Mouse (Mus musculus) layer of hippocampus, adult 8-10 months (tissue): ENCODE data around the gene Gnpnat1. TPM values are rescaled to one million over a fixed set of nuclear protein-coding genes. Genes with fewer than 3 reads are reported as not detected.
A peak's percentile ranks its signal among the peaks of the same experiment; 100 is the strongest.

Source experiments
- DNase-seq, 2 experiments: peaks; one replicate each; pipeline ENCODE4 v3.0.0; 2022; ENCODE audit warnings: low spot score in 2 of 2
- microRNA-seq, 2 experiments: library from miRNA; unstranded; fragments of <30 nt; microRNA quantifications; one replicate each; pipeline ENCODE4 v1.2.0; 2022
- total RNA-seq, 4 experiments: library from RNA; stranded (reverse); gene quantifications; 2 replicates each; pipeline ENCODE4 v1.2.4; 2022

Gnpnat1 gene
- total RNA-seq, 4 experiments from 2014 or later = 13.3 to 21.1 (median 17.1) TPM

DNA sequence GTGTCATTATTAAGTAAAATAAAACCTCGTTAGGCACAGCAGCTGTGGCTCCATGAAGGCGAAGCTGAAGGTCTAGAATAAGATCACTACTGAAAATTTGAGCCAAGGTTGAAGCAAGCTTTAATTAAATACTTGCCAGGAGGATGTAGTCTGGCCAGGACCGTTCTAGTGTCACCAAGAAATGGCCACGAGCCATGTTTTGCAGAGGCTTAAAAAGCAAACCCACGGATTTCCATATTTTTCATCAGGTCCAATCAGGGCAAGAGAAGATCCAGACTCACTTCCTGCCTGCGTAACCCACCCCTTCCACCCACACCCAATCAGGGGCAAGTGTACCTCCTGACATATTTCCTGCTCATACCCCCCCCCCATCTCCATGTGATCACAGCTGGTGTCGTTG lies 1.1 kb downstream of the Gnpnat1 start:
- no peak for DNase-seq

DNA sequence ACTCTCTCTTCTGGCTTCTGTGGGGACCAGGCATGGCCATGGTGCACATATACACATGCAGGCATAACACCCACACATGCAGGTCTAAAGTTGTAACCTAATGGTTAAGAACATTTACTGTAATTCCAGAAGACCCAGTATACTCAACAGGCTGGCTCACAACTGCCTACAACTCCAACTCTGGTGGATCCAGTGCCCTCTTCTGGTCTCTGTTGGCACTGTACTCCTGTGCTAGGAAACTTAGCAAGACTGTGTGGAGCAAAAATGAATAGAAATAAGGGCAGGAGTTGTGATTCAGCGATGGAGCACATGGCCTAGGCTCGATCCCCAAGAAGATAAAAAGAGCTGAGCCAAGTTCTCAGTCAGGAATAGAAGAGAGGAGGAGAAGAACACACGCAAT lies 4.9 kb downstream of the Gnpnat1 start:
- no peak for DNase-seq

DNA sequence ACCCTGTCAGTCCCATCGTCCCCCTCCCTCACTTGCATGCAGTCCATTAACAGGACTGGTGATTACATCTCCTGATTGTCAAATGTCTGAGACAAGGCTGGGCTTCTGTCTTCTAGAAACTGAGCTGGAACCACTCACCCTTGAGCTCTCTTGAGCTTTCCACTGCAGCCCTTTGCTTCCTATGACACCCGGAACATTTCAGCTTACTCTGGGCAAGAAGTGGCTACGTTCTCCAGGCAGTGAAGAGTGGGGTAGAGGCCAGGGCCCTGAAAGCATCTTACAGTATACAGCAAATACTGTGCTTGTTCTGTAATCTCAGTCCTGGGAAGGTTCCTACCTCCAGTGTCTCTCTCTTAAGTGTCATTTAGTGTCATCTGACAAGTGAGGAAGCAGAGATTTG lies 15.5 kb downstream of the Gnpnat1 start:
- no peak for DNase-seq

DNA sequence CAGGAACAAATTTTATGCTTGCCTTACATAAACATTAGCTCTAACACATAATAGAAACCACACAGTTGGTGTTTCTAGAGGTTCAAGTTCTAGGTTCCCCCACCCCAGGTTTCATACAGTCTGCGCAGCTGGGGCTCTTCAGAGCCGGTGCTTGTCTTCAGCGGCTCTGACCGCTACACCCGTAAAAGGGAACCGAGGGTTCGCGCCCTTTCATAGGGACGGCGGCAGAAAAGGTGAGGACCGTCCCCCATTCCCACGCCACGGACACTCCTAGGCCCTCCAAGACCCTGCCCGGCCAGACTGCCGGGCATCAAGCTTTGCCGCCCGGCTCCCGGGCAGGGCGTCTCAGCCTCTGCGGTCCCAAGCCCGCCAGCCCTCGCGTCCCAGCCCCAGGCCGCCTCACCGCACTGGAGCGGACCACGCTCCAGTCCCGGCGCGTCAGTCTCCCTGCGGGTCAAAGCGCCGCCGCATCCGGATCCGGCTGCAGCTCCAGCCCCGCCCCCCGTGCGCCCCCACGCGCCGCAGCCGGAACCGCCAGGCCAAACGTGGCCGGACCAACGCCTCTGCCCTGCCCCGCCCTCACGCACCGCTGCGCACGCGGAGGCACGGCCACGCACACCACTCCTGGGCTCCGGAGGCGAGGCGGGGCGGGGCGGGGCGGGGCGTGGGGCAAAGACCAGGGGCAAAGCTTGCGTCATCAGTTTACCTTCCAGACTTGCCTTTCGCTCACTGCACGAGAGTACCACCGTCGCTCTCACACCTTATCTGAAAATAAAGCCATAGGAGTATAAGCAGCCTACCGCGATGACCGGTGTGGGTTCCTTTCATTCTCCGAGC lies 16.1 kb downstream of the Gnpnat1 start:
- peak; percentile 82 to 87 for DNase-seq

DNA sequence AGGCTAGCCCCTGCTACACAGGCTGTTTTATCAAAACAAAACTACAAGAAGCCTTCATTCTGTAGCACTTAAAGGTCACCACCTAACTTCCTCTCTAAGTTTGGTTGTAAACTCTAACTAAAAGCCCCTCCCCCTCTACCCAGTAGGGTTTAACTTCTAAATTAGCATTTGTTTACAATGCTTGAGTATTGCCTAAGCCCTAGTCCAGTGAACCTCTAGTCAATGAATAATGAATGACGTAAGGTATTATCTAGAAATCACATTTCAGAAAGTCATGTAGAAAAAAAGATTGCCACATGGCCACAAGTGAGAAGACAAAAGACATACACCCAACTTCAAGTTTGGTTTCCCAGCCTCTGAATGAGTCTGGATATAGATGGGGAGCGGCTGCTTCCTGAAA lies 17.2 kb downstream of the Gnpnat1 start:
- no peak for DNase-seq

DNA sequence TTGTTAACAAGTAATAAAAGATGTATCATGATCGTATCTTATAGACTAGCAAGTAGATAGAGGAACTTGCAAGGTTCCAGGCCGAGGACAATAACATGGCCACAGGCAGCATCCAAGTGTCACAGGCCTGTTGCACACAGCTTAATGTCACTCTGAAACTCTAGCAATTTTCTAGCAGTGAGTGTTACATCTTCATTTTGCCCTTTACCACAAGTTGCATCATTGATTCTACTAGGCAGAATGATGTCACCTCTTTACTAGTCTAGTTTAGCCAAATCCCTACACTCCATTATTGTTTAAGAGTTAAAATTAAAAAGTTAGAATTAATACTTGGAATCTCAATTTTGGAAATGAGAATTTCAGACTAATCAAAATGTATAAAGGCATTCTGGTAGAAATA lies 19.1 kb downstream of the Gnpnat1 start:
- no peak for DNase-seq

DNA sequence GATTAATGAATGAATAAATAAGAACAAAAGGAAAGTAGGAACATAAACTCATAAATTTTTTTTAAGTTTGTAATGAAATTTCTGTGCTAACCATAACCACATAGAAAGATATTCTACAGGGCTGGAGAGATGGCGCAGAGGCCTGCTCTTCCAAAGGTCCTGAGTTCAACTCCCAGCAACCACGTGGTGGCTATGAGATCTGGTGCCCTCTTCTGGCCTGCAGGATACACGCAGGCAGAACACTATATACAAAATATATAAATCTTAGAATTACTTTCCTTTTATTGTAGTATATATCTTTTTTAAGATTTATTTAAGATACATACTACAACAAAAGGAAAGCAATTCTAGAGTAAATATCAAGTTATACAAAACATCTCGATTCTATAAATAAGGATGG lies 21.8 kb downstream of the Gnpnat1 start:
- no peak for DNase-seq

DNA sequence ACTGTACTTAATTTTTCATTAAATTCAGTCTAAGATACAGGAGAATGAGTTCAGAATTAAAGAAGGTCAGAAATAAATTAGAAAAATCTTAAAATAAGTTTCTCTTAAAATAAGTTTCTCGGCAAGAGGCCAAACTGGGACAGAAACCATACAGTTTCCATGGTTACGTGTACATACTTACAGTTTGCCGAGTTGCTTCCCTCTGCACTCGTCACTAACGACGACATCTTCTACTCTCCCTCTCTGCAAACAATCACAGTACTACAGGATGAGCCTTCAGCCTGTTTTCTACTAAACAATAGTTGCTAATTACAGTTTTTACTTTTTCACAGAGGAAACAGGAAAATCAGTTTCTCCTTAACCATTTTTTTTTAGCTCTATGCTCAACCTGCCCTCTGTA lies 24.0 kb downstream of the Gnpnat1 start:
- no peak for DNase-seq

DNA sequence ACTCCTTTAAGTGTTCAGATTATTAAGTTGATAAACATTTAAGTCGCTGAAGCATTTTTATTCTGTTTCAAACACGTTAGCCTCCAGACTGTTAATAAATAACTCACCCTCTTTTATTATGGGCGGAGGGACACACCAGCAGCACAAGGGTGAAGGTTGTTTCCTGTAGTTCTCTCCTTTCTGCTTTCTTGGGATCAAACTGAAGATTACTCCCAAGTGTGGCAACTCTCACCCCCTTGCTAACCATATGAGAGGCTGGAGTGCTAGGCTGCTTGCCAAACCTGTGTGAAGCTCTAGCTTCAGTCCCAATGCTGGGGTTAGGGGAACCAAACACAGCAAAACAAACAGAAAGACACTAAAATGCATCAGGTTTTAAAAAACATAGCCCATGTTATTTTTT lies 25.9 kb downstream of the Gnpnat1 start:
- DNase-seq = no peak

DNA sequence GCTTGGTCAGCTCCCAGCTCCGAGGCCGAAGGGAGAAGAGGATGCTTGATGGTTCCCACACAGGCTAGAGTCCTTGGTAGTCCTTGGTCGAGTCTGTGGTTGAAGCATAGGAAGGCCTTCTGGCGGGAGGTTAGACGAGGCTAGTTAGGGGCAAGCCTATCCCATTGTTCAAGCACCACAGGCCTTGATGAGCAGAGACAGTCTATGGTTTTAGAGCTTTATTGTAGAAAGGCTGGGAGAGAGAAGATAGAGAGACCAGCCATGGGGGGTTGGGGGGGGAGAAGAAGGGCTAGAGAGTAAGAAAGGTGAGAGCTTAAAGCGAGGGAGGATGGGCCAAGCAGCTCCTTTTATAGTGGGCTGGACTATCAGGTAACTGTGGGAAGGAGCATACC lies 39.5 kb downstream of the Gnpnat1 start:
- DNase-seq = no peak

DNA sequence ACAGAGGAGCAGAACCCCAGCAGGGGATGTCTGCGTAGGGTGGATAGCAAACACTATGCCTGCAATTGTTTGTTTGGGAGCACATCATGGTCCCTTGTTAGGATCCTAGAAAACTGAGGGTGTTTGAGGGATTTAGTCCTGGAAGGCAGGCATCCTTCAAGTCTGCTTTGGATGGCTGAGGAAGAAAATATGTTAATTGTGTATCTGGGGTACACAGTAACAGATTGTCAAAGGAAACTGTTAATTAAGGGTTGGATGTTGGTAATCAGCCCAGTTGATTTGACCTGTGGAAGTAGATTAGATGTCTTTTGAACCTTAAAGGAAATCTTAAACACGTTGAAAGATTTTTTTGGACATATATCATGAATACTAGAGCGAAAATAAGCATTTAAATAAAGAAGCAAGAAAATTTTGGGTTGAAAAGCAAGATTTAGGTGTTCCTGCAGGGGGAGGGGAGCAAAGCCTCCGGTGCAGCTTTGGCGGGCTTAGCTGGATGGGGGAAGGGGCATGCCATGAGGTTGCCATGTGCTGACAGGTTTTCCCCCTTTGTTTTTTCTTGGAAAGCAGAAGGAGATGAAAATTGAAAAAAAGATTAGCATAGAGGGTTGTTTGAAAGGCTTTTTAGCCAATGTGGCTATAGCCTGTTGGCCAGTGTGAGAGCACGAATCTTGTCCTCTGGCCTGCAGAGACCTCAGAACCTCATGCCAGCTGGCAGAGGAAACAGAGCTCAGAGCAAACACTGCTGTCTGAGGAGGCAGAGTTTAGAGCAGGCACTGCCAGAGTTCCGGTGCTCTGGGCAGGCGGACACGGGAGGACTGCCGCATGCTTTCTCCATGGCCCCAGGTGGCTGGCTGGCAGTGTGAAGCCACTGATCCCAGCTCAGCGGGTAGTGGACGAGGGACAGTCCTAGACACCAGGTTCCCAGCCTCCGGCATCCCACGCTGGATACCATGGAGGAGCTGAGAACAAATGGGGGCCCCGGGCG lies 40.2 kb downstream of the Gnpnat1 start:
- no peak for DNase-seq

DNA sequence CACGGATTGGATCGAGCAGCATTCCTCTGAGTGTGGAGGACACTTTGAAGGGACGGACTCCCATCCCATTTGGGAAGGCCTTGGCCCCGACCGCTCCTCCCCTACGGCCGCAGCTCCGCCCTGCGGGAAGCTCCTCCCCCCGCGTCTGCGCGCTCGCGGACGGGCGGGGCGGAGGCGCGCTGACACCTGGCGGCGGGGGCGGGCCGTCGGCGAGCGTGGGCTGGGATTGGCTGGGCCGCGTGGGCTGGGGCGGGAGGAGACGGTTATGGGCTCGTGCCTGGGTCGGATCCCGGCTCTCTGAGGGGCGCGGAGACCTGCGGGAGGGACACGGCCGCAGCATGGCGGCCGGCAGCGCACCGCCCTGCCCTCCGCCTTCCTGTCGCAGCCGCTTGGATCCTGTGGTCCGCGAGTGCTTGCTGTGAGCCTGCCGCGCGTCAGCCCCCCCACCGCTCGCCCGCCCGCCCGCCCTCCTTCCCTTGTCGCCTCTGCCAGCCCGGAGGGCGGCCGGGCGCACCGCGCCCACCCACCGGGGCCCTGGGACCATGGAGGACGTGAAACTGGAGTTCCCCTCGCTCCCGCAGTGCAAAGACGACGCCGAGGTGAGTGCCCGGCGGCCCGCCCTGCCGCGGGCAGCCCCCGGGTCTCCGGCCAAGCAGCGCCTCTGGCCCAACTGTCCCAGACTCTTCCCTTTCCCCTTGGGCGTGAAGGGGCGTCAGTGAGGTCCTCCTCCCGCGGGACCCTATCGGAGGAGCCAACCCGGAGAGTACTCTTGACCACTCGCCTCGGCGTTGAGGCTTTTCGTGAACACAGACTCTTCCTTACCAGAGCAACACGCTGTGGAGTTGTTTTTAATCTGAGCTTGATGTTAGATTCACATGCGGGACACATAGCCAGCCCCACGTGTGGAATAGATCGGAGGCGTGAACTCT lies 53.5 kb downstream of the Gnpnat1 start, which contains the start of gene Styx:
Styx (plus strand) TSS at position 163 of the 929 bp plus-strand sequence.
- DNase-seq = peak; percentile 85 to 90

DNA sequence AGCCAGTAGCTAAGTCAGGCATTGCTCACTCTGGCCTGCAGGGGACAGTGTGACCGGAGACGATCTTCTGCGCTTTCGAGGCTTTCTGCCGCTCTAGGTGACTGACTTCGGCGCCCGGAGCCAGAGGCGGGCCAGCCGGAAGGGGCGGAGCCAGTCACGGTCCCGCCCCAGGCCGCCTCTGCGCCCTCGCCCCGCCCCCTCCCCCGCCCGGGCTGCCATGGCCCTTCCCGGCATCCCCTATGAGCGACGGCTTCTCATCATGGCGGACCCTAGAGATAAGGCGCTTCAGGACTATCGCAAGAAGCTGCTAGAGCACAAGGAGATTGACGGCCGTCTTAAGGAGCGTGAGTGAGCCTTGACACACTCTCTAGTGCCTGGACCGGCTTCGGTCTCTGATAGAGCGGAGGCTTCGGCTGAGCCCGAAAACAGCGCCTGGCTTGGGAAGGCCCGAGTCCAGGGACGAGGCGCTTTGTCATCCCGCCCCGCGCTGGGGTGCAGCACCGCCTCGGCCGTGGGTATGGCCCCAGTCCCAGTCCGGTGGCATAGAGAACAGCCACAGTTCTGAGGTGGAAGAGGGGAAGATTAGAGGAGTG lies 75.0 kb downstream of the Gnpnat1 start, which contains the start of gene Psmc6:
Psmc6 (plus strand) TSS at position 200 of the 593 bp plus-strand sequence.
- peak; percentile 85 to 90 for DNase-seq

DNA sequence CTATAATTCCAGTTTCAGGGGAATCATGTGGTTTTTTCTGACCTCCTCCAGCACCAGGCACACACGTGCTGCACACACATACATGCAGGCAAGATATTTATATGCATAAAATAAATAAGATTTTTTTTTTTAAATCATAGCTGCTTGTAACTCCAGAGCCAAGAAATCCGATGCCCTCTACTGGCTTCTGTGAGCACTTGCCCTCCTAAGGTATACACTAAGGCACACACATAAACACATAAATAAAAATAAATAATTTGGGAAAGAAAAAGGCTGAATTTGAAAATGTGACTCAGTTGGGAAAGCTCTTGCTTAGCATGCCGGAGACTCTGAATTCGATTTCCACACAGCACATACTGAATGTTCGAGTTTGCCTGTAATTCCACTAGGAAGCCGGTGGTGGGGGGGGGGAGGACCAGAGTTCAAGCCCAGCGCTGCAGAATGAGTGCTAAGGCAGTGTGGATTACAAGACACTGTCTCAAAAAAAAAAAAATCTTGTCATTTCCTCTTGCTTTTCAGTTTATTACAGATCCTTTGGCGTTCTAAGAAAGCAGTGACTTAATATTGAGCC lies 75.6 kb downstream of the Gnpnat1 start:
- DNase-seq = no peak

DNA sequence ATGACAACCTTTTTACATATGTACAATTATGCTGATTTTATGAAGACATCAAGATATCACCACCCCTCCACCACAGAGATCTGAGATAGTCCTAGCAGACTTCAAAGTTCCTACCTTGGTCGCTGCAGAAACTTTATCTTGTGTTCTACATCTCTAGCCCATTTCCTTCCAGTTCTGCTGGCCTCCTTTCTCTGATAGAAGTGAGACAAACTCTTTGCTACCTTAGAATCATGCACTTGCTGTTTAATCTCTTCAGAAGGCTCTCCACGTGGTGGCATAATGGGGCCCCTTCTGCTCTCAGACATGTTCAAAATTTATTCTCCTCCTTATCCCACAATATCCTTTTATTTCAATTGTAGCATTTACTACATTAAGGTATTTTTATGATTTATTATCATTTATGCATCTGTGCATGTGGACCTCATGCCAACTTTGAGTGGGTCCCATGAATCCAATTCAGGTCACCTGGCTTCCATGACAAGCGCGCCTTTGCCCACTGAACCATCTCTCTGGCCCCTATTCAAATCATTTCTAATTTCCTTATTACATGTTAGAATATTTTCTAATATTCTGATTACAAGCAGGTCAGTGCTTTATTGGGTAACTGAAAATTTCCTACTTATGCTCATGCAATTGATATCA lies 76.5 kb downstream of the Gnpnat1 start:
- no peak for DNase-seq

Small RNA genes within 50 kb of the gene (microRNA-seq; reads per million reads assigned to microRNA genes)
- 0 reads per million in 2 experiments for gene Gm25353

Other genes with a start within 250 kb of the Gnpnat1 start
- 10 to 100 TPM; 19.1 to 24.3 (median 22.2) TPM for gene Gpr137c, start 185.2 kb downstream of the Gnpnat1 start, total RNA-seq
- gene Txndc16, start 184.6 kb downstream of the Gnpnat1 start, total RNA-seq = 10 to 100 TPM; 64.7 to 69.3 (median 66.1) TPM
- gene Ero1l, start 86.1 kb downstream of the Gnpnat1 start, total RNA-seq = 10 to 100 TPM; 34.2 to 47.1 (median 40.2) TPM
- 100 to 1,000 TPM in 2 of 4 experiments, 10 to 100 TPM in 2; 89.8 to 117 (median 99.8) TPM for gene Psmc6, start 75.1 kb downstream of the Gnpnat1 start, total RNA-seq
- 10 to 100 TPM; 17.1 to 21.6 (median 18.6) TPM for gene Styx, start 53.8 kb downstream of the Gnpnat1 start, total RNA-seq
- gene Fermt2, start 125.2 kb upstream of the Gnpnat1 start, total RNA-seq = 100 to 1,000 TPM in 3 of 4 experiments, 10 to 100 TPM in 1; 94.1 to 107 (median 101) TPM